Mouse (Mus musculus) cerebellum, adult 2 months (tissue): Measurements from ENCODE around the gene Eid3. TPM values are rescaled to one million over a fixed set of nuclear protein-coding genes. Genes with fewer than 3 reads are reported as not detected.

Source experiments
- DNase-seq, 2 experiments: peaks; one replicate each; pipeline ENCODE4 v3.0.0; 2021
- H3K27ac ChIP-seq: fragments of 200-500 bp; 2 replicates; pipeline ENCODE4 v1.5.1; 2012; ENCODE audit warnings: low read length, control low read depth, inconsistent platforms; ENCODE audit not compliant: insufficient read depth
- H3K27me3 ChIP-seq: fragments of 200-500 bp; 2 replicates; pipeline ENCODE4 v1.6.1; 2012; ENCODE audit warnings: inconsistent platforms, mild to moderate bottlenecking, low read length, moderate library complexity; ENCODE audit not compliant: control insufficient read depth, insufficient read depth
- H3K4me1 ChIP-seq: fragments of 200-500 bp; 2 replicates; pipeline ENCODE4 v1.6.1; 2011; ENCODE audit warnings: low read length; ENCODE audit not compliant: control insufficient read depth, insufficient read depth
- H3K4me3 ChIP-seq: fragments of 200-500 bp; replicated peaks from 2 replicates; pipeline ENCODE3; 2011; ENCODE audit warnings: mild to moderate bottlenecking, low read depth, low read length, control low read depth; ENCODE audit not compliant: insufficient read depth
- CTCF ChIP-seq: fragments of 200-500 bp; IDR thresholded peaks from 2 replicates; pipeline ENCODE4 v1.5.1; 2011; ENCODE audit warnings: low read depth, mild to moderate bottlenecking, control low read depth, low read length, moderate library complexity, borderline replicate concordance; ENCODE audit not compliant: insufficient read depth
- POLR2A ChIP-seq: fragments of 200-500 bp; IDR thresholded peaks from 2 replicates; pipeline ENCODE4 v1.6.1; 2011; ENCODE audit warnings: low read length, control low read depth, borderline replicate concordance; ENCODE audit not compliant: insufficient read depth
- WGBS: fragments of 180-500 bp; shearing (Covaris S2); methylation state at CpG from one replicate; pipeline ENCODE4 v1.1.7; 2018; 5-methylcytosine and 5-hydroxymethylcytosine counted together
- polyA plus RNA-seq: library from polyadenylated mRNA; depleted of rRNA; stranded (reverse); fragments of >200 nt; gene quantifications from 2 replicates; pipeline ENCODE4 v1.2.3, GENCODE M21; 2012

The Eid3 gene
- polyA plus RNA-seq, 1 experiment, result 0.90 TPM

DNA sequence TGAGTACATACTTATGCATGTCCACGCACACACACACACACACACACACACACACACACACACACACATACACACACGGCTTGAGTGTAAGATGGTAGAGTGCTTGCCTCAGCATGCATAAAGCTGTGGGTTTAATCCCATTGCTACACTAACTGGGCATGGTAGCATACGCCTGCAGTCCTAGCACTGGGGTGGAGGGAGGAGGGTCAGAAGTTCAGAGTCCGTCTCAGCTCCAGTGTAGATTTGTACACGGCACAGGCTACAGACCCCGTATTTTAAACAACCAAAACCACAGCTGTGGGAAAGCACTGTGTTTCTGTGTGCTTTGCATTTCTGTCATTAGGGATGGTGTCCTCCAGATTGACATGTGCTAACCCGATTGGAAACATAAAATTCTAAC lies 25.0 kb downstream of the Eid3 start:
- no peaks in the 10 kb centered on the region for H3K27me3 ChIP-seq
- H3K27ac ChIP-seq, result no peak overlapping the region
- WGBS, result 95% methylated on average over 7 of the region's 7 CpGs
- H3K4me3 ChIP-seq, result no peak overlapping the region
- TF ChIP-seq POLR2A (no peak), CTCF (no peak)
- 0 out of 2 replicates have a peak, but pooled peaks cover 6% of the 10 kb centered on the region for H3K4me1 ChIP-seq
- no peak for DNase-seq

GRCm38 (mm10) chr10:82892442-82893055 lies 26.1 kb downstream of the Eid3 start:
- TF ChIP-seq POLR2A (no peak), CTCF (no peak)
- Histone ChIP-seq H3K27me3 (no peaks in the 10 kb centered on the region), H3K27ac (no peak overlapping the region), H3K4me3 (no peak overlapping the region), H3K4me1 (0 out of 2 replicates have a peak, but pooled peaks cover 6% of the 10 kb centered on the region)
- DNase-seq, result no peak
- WGBS, result 87% methylated on average over 9 of the region's 9 CpGs

DNA sequence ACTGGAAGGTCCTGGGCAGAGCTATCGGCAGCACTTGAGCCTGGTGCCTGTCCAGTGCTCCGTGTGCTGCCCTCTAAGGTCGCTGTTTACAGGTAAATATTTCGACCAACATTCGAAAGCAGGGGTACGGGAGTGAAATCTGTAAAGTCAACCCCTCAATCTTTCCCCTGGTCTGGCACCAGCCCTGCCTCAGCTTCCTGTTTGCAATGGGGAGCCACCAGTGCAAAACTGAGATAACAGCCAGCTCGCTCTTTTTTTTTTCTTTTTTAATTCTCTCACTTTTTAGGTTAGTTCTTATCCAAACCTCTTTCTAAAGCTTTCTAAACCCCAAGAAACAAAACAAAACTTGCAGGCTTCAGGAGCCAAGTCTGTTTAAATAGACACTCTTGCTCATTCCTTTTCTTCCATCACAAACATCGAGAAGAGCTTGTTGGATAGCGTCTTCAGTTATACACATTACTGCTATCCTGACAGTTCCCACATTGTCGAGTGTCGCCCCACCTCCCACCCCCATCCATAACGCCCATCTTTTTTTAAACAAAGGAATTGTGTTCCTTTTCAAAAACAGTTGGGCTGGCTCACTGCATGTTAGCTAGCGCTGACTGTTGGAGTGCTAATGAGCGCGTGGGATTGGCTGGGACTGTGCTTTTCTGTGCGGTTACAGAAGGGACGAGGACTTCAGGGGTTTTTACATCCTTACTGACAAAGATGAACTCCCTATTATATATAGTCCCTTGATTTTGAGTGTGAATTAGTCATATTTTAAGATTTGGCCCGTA lies 27.6 kb downstream of the Eid3 start:
- H3K4me1 ChIP-seq, result 0 out of 2 replicates have a peak, but pooled peaks cover 6% of the 10 kb centered on the region
- H3K4me3 ChIP-seq, result no peak overlapping the region
- 77% methylated on average over 18 of the region's 18 CpGs for WGBS
- TF ChIP-seq POLR2A, result no peak
- no peak for TF ChIP-seq CTCF
- H3K27ac ChIP-seq, result no peak overlapping the region
- no peak for DNase-seq
- H3K27me3 ChIP-seq, result no peaks in the 10 kb centered on the region

GRCm38 (mm10) chr10:82897936-82898335 lies 31.5 kb downstream of the Eid3 start:
- H3K27ac ChIP-seq, result no peak overlapping the region
- 0 out of 2 replicates have a peak, but pooled peaks cover 6% of the 10 kb centered on the region for H3K4me1 ChIP-seq
- DNase-seq, result no peak
- WGBS, result 97% methylated on average over 13 of the region's 13 CpGs
- no peak for TF ChIP-seq CTCF
- no peak for TF ChIP-seq POLR2A
- H3K4me3 ChIP-seq, result no peak overlapping the region
- H3K27me3 ChIP-seq, result no peaks in the 10 kb centered on the region

DNA sequence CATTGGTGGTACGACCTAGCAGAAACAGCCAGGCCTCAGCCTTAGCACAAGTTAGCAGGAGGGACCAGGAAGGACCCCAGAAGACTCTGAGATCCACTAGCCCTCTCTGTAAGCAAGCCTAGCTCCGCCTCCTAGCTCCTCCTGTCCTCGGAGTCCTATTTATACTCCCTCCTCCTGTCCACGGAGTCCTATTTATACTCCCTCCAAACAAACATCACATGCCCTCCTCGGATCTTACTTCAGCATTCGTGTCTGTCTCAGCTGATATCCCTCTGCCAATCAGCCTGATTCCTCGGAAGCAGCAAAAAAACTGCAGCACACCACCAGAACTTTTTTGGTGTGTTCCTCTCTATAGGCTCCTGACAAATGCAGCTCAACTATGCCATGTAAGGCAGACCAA lies 32.5 kb downstream of the Eid3 start:
- Histone ChIP-seq H3K4me3 (no peak overlapping the region), H3K4me1 (0 out of 2 replicates have a peak, but pooled peaks cover 6% of the 10 kb centered on the region), H3K27ac (no peak overlapping the region), H3K27me3 (no peaks in the 10 kb centered on the region)
- WGBS, result 45% methylated on average over 7 of the region's 7 CpGs
- no peak for DNase-seq
- no peak for TF ChIP-seq CTCF
- TF ChIP-seq POLR2A, result no peak

GRCm38 (mm10) chr10:82899810-82900421 lies 33.5 kb downstream of the Eid3 start:
- DNase-seq, result no peak
- TF ChIP-seq POLR2A (no peak), CTCF (no peak)
- Histone ChIP-seq H3K4me1 (0 out of 2 replicates have a peak, but pooled peaks cover 6% of the 10 kb centered on the region), H3K27me3 (no peaks in the 10 kb centered on the region), H3K27ac (no peak overlapping the region), H3K4me3 (no peak overlapping the region)
- WGBS, result 51% methylated on average over 16 of the region's 16 CpGs

GRCm38 (mm10) chr10:82900546-82900945 lies 34.1 kb downstream of the Eid3 start:
- 37% methylated on average over 7 of the region's 7 CpGs for WGBS
- DNase-seq, result no peak

DNA sequence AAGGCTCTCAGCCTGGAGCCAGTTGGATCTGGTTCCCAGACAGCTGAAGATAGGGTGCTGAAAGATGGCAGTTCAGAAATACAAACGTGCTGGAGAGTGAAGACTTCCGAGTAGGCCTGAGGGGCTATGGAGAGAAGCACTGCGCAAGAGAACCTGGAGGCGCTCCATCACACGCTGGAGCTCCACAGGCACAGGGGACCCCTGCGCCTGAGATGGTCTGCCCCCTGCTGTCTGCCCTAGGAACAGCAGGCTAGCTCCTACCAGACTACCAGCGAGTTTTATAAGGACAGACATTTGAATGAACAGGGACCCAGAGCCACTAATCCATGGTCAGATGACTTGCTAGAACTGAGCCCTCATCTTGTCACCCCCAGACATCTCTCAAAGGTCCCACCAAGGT lies 35.0 kb downstream of the Eid3 start:
- Histone ChIP-seq H3K4me1 (no peaks in the 10 kb centered on the region), H3K27ac (no peak overlapping the region), H3K27me3 (no peaks in the 10 kb centered on the region), H3K4me3 (no peak overlapping the region)
- WGBS, result 6% methylated on average over 7 of the region's 7 CpGs
- DNase-seq, result peak; percentile 67 to 81
- TF ChIP-seq CTCF (peak; percentile 89), POLR2A (no peak)

More at GRCm38 (mm10) chr10:82900546-82900945, 34.1 kb downstream of the Eid3 start:
- no peak overlapping the region for H3K27ac ChIP-seq
- H3K27me3 ChIP-seq, result no peaks in the 10 kb centered on the region
- no peak overlapping the region for H3K4me3 ChIP-seq
- no peaks in the 10 kb centered on the region for H3K4me1 ChIP-seq
- TF ChIP-seq CTCF, result no peak
- TF ChIP-seq POLR2A, result no peak
